Mouse (Mus musculus) ovary, postnatal 36 days (tissue): ENCODE measurements around the gene Kcnk3.

Experiments
- DNase-seq: peaks from one replicate; pipeline ENCODE4 v3.0.0; 2022; ENCODE audit warnings: low spot score, mixed read lengths

Gene Kcnk3

GRCm38 (mm10) chr5:30638041-30638440 lies 50.1 kb downstream of the Kcnk3 start:
- DNase-seq, result peak; percentile 84

GRCm38 (mm10) chr5:30643477-30644179 lies 55.7 kb downstream of the Kcnk3 start:
- DNase-seq, result no peak

GRCm38 (mm10) chr5:30646036-30646435 lies 58.1 kb downstream of the Kcnk3 start:
- DNase-seq, result no peak

- no peak for DNase-seq
Measured at GRCm38 (mm10) chr5:30647396-30647795, 59.4 kb downstream of the Kcnk3 start.

- DNase-seq, result peak; percentile 91
Measured at GRCm38 (mm10) chr5:30647815-30648560, 60.0 kb downstream of the Kcnk3 start, which contains the start of gene Slc35f6. TSS of gene Slc35f6 (plus strand) at chr5:30647933.

GRCm38 (mm10) chr5:30649558-30649957 lies 61.6 kb downstream of the Kcnk3 start:
- no peak for DNase-seq

- DNase-seq, result peak; percentile 27
Measured at GRCm38 (mm10) chr5:30650756-30651155, 62.8 kb downstream of the Kcnk3 start.

- DNase-seq, result no peak
Measured at GRCm38 (mm10) chr5:30651554-30651953, 63.6 kb downstream of the Kcnk3 start.

GRCm38 (mm10) chr5:30653246-30653645 lies 65.3 kb downstream of the Kcnk3 start:
- no peak for DNase-seq

GRCm38 (mm10) chr5:30655042-30655441 lies 67.1 kb downstream of the Kcnk3 start:
- DNase-seq, result no peak

- DNase-seq, result no peak
Measured at GRCm38 (mm10) chr5:30655526-30656195, 67.7 kb downstream of the Kcnk3 start.

GRCm38 (mm10) chr5:30659042-30659441 lies 71.1 kb downstream of the Kcnk3 start:
- DNase-seq, result no peak

GRCm38 (mm10) chr5:30660278-30660677 lies 72.3 kb downstream of the Kcnk3 start:
- no peak for DNase-seq

GRCm38 (mm10) chr5:30660813-30661212 lies 72.8 kb downstream of the Kcnk3 start:
- DNase-seq, result no peak

- no peak for DNase-seq
Measured at GRCm38 (mm10) chr5:30665360-30665759, 77.4 kb downstream of the Kcnk3 start.

GRCm38 (mm10) chr5:30665968-30666367 lies 78.0 kb downstream of the Kcnk3 start:
- DNase-seq, result no peak

- peak; percentile 77 for DNase-seq
Measured at GRCm38 (mm10) chr5:30666391-30667195, 78.6 kb downstream of the Kcnk3 start, which contains the start of gene Cenpa. TSS of gene Cenpa (plus strand) at chr5:30666777.

GRCm38 (mm10) chr5:30667215-30667614 lies 79.2 kb downstream of the Kcnk3 start:
- DNase-seq, result no peak

GRCm38 (mm10) chr5:30667686-30668085 lies 79.7 kb downstream of the Kcnk3 start:
- no peak for DNase-seq

- no peak for DNase-seq
Measured at GRCm38 (mm10) chr5:30668637-30669495, 80.9 kb downstream of the Kcnk3 start.

GRCm38 (mm10) chr5:30669496-30669830 lies 81.5 kb downstream of the Kcnk3 start:
- DNase-seq, result no peak
